Mouse (Mus musculus) bone marrow, adult 2 months (tissue): ENCODE data around the gene Mtcl1.

ENCODE experiments used
- CTCF ChIP-seq: fragments of 200-500 bp; IDR thresholded peaks from 2 replicates; pipeline ENCODE4 v1.5.1; 2011; ENCODE audit warnings: low read length, control low read depth; ENCODE audit not compliant: control insufficient read depth, insufficient read depth
- POLR2A ChIP-seq: fragments of 200-500 bp; IDR thresholded peaks from 2 replicates; pipeline ENCODE4 v1.6.1; 2011; ENCODE audit warnings: low read depth, mild to moderate bottlenecking, control low read depth, low read length, borderline replicate concordance; ENCODE audit not compliant: control insufficient read depth

- TF ChIP-seq CTCF: no peak
- no peak for TF ChIP-seq POLR2A
These were observed 15.0 kb downstream of the Mtcl1 start for GRCm38 (mm10) chr17:66434566-66434965.
